Mouse (Mus musculus): ENCODE results near the gene Spata13.

Spata13 gene

DNA sequence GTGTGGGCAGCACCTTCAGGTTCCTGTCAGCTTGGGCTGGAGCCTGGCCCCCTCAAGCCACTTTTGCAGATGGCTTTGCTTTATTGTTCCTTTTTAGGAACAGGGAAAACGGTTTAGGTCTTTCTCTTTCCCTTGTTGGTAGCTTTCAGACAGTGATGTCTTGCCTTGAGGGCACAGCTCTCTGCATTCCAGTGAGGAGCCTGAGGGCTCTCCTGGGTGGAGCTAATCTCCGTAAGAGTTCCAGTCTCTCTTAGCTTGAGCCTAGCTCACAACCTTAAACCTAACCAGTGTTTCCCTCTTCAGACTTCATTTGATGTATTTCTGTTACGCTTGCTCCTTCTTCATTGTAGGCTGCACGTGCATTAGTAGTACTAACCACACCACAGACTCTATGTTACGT lies 81.9 kb downstream of the Spata13 start:
- no peak for DNase-seq (ENCODE audit: extremely low spot score)

DNA sequence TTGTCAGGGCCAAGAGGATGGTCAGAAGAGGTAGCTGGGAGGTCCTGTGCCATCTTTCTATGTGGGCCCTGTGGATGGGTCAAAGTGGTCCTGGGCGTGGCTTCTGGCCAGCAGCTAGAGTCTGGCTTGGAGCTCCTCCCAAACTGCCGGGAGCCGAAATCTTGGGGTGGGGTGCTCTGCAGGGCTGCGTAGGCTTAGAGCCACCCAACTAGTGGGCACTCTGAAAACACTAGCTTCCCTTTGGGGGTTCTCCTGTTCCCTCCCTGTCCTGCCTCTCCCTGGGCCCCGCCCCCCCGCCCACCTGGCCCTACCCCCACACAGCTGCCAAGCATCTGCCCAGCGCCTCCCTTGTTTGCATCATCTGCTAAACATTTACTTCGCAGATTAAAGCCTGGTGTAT lies 87.5 kb downstream of the Spata13 start:
- no peak for DNase-seq (ENCODE audit: extremely low spot score)

DNA sequence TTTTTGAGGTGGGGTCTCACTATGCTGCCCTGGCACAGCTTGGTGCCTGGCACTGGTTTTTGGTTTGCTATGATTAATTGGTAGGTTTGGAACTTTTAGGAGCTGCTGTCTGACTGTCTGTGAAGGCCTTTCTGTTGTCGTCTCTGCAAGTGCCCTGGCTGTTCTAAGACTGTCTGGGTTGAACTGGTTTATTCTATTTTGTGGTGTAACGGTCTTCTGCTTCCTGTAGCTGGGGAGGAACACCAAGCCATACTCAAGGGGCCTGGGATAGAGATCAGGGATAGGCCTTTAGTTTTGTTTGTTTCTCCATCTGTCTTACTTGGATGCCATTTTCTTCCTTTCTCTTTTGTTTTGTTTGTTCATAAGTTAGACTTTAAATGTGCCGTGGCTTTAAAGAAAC lies 88.1 kb downstream of the Spata13 start:
- DNase-seq (ENCODE audit: extremely low spot score) = no peak

DNA sequence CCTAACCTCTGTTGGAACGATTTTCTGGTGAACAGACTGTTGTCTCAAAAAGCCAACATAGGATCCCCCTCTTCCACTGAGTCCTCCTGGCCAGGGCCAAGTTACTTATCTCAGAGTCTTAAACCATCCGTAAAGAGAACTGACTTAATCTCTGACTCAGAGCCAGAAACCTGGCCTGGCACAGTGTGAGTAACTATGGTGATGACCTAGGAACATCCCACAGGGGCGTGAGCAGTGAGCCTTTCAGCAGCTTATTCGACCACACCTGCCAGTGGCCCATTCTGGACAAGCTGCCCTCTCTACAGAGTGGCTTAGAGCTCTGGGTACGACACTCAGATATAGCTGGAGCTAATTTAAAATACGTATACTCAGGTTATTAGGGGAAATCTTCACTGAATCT lies 92.3 kb downstream of the Spata13 start:
- no peak for DNase-seq (ENCODE audit: extremely low spot score)

DNA sequence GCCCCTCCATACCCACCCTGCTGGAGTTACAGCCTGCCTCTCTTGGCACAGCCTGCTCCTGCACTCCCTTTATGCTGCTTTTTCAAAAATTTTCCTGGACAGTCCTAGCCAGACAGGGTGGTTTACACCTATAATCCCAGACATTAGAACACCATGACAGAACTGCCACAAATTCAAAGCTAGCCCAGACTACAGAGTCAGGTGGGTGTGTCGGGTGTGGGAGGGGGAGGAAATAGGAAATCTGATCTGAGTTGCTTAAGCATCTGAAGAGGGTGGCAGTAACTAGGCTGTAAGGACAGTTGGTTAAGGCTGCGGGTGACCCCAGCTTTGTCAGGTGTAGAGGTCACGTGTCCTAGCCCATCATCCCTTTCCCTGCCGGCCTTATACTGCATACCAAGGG lies 93.3 kb downstream of the Spata13 start:
- DNase-seq (ENCODE audit: extremely low spot score) = no peak

DNA sequence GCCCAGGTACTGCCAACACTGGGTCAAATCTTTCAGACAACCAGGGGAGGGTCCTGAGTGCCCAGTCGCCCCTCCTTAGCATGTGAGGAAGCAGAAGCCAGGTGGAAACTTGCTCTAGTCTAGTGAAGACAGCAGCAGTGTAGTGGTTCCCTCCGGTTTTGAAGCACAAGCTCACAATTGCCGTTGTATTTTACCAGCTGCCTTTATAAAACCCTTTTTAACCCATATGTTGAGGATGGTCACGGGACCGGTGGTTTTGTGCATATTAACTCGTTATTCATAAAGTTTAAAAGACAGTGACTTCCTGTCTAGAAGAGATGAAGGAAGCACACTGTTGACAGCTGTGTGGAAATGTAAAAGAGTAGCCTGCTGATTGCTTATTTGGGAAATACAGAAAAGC lies 98.3 kb downstream of the Spata13 start:
- no peak for DNase-seq (ENCODE audit: extremely low spot score)

DNA sequence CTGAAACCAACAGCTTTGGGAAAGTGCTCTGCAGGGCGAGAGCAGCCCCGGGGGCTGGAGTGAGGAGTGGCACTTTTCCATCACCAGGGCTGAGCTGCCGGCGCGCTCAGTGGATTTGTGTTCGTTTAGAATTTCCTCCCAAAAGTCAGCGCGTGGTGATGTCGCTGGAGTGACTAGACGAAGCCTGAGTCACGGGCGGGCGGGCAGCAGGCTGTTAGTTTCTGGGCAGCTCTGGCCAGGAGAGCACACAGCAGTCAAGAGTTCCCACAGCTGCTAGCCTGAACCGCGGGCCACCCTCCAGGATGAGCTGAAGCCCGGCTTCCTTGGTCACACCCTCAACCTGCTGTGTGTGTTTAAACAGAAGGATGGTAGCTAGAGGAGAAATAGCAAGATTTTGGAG lies 99.0 kb downstream of the Spata13 start:
- DNase-seq (ENCODE audit: extremely low spot score) = peak; percentile 39

DNA sequence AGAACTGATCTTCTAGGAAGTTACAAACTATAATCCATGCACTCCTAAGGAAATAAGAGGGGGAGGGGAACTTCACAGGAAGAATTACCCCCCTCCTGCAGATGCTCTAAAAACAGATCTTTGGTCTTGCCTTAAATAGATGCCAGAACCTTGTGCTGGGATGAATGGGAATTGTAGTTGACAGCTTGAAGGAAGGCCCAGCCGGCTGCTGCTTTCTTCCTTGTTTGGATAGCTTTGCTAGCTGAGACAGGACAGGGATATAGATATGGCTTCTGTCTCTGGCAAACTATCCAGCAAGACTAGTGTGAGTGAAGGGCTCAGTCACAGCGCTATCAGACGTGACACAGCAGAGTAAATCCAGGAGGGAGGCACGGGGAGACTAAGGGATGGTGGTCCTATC lies 99.9 kb downstream of the Spata13 start:
- DNase-seq (ENCODE audit: extremely low spot score) = no peak

DNA sequence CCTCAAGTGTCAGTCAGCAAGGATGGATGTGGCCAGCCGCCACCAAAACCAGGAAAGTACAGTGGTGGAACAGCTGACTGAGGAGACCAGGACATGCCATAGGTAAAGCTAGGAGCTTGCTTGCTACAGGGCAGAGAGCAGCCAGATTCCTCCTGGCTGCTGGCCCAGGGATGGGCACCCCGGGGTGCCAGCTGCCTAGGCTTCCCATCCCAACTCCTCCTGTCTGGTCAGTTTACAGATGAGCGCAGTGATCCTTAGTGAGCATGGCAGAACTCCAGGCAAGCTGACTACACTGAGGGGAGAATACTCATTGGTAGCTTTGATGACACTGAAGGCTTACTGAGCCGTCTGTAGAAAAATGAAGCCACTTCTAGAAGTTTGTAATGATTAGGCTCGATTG lies 101.4 kb downstream of the Spata13 start:
- no peak for DNase-seq (ENCODE audit: extremely low spot score)

DNA sequence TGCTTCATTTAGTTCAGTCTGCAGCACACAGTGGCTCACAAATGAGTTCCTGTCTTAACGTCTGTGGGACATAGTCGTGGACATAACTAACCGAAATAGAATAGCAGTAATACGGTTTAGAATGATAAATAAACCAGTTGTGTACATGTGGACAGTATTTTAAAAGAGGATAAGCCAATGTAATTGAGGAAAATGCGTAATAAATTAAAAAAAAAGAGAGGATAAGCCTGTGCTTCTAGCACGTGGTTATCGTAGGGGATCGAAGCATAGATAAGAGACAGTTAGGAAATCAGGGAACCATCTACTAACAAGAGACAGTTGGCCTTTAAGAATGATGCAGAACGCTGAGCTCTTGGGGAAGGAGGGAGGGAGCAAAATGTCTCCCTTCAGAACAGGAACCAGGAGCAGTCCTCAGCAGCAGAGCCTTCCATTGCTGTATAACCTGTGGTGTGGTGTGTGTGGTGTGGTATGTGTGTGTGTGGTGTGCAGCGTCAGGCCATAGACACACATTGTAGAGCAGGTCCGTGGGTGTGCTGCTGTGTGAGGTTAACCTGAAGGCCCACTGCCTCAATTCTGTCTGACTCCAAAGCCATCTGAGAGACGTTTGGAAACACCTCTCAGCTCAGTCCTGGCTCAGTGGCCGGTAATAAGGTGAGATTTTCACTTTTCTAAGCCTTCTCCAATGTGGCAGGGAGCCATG lies 102.2 kb downstream of the Spata13 start:
- DNase-seq (ENCODE audit: extremely low spot score) = no peak

DNA sequence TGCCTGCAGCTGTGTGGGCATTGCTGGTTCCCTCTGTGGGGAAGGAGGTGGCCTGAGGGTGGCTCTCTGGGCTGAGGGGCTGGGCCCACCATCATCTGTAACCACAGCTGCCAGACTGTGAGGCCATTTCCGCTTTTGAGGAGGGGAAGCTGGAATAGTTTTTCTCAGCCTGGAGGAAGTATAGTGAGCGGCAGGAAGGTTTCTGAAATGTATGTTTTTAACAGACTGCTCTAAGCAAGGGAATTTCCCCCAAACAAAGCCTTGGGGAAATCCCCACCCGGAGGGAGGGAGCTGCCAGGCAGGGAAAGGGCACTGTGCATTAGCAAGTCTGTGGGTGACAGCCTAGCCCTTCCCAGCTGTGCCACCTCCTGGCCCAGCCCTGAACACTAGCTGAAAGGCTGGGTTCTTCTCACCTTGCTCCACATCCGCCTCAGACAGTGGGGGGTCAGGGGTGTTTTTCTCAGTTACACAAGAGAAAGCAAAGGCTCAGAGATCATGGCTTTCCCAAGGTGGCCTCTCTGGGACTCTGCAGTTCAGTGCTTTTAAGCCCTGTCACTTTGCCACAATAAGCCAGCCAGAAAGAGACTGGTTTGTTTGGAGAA lies 102.9 kb downstream of the Spata13 start:
- peak; percentile 42 for DNase-seq (ENCODE audit: extremely low spot score)

DNA sequence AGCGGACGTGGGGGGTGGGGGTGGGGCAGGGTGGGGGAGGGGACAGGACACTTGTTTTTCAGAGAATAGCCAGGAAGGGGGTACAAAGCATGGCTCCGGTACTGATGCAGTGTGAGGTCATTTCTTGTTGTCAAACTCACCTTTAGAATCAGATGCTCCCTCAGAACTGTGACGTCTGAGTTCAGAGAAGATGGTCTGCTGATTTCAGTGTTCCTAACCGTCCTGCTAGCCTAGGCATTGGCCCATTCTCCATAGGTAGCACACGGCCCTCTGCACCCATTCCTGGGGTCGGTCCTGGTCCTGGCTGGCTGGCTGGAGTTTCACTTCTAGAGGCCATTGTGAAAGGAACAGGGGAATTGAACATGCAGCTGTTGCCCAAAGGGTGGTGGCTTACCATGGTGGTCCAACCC lies 103.4 kb downstream of the Spata13 start:
- no peak for DNase-seq (ENCODE audit: extremely low spot score)

DNA sequence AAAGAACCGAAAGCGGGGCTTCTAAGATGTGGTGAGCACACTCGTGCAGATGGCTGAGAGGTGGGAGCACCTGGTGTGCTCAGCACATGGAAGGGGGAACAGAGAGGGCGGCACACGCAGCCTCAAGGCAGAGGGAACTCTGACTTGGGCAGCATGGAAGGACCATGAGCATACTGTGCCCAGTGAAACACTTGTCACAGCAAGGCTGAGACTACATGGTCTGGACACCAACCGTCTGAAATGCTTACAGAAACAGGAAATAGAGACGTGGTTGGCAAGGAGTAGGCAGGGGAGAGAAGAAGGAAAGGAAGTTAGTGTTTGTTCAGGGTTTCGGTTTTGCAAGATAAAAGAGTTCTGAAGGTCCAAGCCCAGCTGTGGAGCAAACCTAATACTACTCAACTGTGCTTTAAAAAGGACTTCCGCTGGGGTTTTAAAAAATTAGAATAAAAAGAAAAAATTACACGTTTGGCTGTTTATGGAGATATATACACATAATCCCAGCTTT lies 104.7 kb downstream of the Spata13 start:
- DNase-seq (ENCODE audit: extremely low spot score) = no peak

DNA sequence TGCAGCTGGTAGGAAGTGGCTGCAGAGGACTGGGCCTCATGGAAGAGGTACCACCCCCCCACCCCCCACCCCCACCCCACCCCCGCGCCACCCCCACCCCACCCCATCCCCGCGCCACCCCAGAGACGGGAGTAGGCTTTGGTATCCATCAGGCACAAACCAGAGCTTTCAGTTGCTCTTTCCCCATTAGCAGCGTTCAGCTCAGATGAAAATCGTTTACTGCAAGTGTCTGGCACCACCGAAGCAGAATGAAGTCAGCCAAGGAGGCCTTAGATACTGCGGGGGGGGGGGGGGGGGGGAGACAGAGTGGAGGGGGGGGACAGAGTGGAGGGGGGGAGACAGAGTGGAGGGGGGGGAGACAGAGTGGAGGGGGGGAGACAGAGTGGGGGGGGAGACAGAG lies 105.4 kb downstream of the Spata13 start:
- no peak for DNase-seq (ENCODE audit: extremely low spot score)

DNA sequence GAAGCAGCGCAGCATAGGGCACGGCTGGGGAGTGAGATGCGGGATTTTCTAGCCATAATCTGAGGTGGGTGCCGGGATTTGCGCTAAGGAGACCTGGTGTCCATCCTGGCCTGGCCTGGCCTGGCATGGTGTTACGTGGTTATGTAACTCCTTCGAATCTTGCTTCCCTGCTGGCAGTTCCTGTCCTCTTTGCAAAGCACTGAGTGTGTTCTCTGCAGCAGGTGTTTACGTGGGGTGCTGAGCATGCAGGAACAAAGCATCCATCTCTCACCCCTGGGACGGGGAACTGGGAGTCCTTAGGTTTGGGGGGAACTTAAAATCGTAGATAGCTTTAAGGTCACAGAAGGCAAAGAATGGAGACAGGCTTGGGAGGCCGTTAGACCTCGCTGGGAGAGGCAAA lies 105.8 kb downstream of the Spata13 start:
- DNase-seq (ENCODE audit: extremely low spot score) = no peak

DNA sequence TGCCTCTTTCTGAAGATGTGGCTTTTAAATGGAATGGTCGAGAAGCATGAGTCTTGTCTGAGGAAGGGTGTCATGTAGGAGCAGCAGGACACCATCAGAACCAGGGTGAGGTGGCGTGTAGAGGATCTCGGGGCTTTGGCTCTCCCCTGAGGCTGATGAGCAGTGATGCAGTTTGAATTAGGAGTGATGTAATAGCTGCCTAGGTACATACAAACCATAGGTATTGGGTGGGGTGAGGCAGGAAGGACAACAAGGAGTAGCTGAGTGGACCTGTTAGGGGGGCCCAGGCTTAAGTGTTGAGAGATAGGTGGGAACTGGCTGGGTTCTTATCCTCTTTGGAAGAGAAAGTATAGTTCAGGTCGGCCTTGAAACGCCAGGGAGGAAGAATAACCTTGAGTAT lies 106.7 kb downstream of the Spata13 start:
- DNase-seq (ENCODE audit: extremely low spot score) = no peak

DNA sequence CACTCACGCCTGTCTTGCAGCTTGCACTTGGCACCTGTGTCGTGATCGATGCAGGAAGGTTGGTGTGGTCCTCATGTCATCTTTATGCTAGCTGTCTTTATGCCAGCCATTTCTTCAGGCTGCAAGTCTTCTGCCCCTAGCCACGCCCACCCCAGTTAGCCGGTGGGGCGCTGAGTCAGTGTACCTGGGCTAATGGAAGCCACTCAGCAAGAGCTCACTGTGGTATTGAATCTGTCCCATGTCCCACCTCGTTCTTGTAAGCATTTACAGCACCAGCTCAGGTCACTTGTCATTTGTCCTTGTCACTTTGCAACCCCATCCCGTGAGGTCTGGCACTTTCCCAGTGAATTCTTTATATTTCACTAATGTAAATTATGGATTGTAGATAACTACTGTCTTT lies 107.2 kb downstream of the Spata13 start:
- DNase-seq (ENCODE audit: extremely low spot score) = no peak

DNA sequence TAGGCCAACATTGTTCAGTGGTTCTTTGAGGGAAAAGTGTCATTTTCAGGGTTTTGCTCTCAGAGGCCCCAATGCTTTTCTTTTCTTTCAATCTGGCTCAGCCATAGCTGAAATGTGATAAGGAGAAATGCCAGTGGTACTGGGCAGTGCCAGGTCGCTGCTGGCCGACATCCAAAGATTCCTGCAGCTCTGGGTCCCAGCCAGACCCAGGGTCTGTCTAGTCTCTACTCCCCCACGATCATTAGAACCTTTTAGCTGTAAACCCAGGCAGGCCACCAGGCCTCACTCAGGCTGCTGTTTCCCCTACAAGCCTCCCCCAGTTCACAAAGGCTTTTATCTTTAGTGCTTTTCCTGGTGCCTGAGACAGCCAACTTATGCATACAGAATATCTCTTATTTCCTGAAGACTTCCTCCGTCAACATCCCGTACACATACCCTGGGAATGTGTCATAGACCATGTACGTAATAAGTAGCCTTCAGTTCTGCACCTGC lies 107.7 kb downstream of the Spata13 start:
- no peak for DNase-seq (ENCODE audit: extremely low spot score)

DNA sequence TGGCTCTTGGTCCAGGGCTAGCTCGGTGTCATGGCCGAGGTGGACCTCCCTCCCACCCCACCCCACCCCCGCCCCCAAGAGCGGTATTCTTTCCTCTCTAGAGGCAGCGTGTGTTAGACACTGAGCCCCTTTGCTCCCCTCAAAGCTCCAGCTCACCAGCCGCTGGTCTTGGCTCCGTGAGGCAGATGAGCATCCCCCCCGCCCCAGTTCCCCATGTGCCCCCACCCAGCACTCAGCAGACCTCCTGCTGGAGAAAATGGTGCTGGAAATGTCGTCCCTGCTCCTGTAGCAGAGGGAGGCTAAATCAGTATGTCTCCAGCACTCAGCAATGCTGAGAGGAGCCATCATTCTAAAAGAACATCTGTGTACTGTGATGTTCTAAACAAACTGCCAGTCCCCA lies 109.9 kb downstream of the Spata13 start:
- no peak for DNase-seq (ENCODE audit: extremely low spot score)

DNA sequence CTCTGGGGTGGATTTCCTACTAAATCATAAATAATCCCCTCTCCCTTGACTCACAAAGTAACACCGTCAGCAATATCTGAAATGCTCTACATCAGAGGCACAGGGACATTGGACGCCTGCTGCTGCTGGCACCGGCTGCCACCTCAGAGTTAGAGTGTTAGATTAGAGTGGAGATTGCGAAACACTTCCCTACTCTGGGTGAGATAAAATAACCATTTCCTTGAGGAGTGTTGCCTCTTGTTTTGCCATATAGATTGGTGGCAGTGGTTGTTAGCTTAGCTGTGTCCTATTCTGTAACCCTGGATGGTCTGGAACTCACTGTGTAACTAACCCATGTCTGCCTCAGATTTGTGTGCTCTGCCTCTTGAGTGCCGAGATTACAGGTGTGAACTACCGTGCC lies 111.4 kb downstream of the Spata13 start:
- DNase-seq (ENCODE audit: extremely low spot score) = no peak

DNA sequence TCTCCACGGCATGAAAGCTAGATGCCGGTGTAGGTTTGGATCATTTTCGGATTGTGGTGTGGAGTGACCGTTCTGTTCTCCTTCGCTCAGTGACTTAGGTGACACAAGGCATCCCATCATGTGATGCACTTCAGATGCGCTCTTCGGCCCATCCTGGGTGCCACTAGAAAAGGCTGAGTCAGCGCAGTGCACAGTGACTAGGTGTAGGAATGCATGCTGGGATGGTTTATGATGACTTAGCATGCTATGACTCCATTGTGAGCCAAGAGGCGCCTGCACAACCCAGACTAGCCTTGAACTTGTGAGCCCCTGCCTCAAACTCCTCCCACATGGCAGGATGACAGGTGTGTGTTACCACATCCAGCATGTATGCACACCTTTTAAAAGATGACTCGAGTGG lies 112.3 kb downstream of the Spata13 start:
- no peak for DNase-seq (ENCODE audit: extremely low spot score)

DNA sequence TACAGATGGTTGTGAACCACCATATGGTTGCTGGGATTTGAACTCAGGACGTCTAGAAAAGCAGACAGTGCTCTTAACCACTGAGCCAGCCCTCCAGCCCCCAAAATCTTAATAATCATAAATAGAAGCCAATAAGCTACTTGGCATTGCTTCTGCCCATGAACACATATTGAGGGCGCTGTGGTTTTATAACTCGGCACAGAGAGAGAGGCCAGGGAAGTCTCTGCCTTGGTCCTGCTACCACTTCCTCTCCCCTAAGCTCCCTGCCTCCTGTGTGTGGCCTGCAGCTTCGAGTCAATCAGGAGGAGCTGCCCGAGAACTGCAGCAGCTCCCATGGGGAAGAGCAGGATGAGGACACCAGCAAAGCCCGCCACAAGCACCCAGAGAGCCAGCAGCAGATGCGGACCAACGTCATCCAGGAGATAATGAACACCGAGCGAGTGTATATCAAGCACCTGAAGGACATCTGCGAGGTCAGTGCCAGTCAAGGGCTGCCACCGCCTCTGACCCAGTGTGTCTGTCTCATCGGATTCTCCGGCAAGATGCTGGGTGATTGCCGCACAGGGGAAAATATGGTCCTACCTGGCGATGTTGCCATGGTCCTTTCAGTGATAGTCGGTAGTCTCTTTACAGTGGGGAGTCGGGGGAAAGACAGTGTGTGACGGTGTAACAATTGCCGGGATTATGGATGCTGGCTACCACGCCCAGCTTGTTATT lies 113.5 kb downstream of the Spata13 start:
- no peak for DNase-seq (ENCODE audit: extremely low spot score)

DNA sequence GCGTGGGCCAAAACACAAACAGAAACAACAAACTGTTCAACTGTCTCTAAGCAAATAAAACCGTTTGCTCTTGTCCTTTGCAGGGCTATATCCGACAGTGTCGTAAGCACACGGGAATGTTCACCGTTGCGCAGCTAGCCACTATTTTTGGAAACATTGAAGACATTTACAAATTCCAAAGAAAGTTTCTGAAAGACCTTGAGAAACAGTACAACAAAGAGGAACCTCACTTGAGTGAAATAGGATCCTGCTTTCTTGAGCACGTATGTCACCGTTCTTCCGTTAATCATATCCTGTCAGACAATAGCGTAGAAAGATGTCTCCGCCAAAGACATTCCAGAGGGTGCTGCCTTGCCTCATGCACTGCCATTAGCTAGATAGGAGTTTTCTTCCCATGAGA lies 116.1 kb downstream of the Spata13 start:
- DNase-seq (ENCODE audit: extremely low spot score) = no peak

Data from embryo, embryonic 9.5 days (tissue).